Mouse (Mus musculus): ENCODE measurements around the gene P4ha3. TPM values are rescaled to one million over a fixed set of nuclear protein-coding genes. Genes with fewer than 3 reads are reported as not detected.

Gene P4ha3
- total RNA-seq (2023) = not detected in 2 replicates

GRCm38 (mm10) chr7:100285383-100285782 is at the start of gene P4ha3:
P4ha3 (plus strand) TSS chr7:100285520.

Other genes with a start within 250 kb of the P4ha3 start
- gene Pold3, start 164.0 kb upstream of the P4ha3 start, total RNA-seq (2023) = 43.0 and 54.1 TPM in 2 replicates
- 0.48 and 1.6 TPM in 2 replicates for gene Lipt2, start 126.2 kb upstream of the P4ha3 start, total RNA-seq (2023)
- 9.4 and 11.0 TPM in 2 replicates for gene Kcne3, start 109.0 kb upstream of the P4ha3 start, total RNA-seq (2023)
- gene Pgm2l1, start 58.1 kb upstream of the P4ha3 start, total RNA-seq (2023) = 4.8 and 6.3 TPM in 2 replicates
- gene C2cd3, start 86.7 kb downstream of the P4ha3 start, total RNA-seq (2023) = 18.4 and 19.2 TPM in 2 replicates
- 24.7 and 37.3 TPM in 2 replicates for gene Ppme1, start 86.8 kb downstream of the P4ha3 start, total RNA-seq (2023)
- 0.19 and 0.25 TPM in 2 replicates for gene Ucp3, start 187.5 kb downstream of the P4ha3 start, total RNA-seq (2023)
- 1,209 and 1,318 TPM in 2 replicates for gene Ucp2, start 207.8 kb downstream of the P4ha3 start, total RNA-seq (2023)
- not detected in 2 replicates for gene Dnajb13, start 229.4 kb downstream of the P4ha3 start, total RNA-seq (2023)